Mouse (Mus musculus) thymus, adult 2 months (tissue): Measurements from ENCODE around the gene Dpm2.

ENCODE experiments used
- CTCF ChIP-seq: fragments of 200-500 bp; IDR thresholded peaks from 2 replicates; pipeline ENCODE4 v1.5.1; 2012; ENCODE audit warnings: mild to moderate bottlenecking, control low read depth, low read length, moderate library complexity, borderline replicate concordance; ENCODE audit not compliant: control insufficient read depth, poor library complexity, insufficient read depth; ENCODE audit errors: extremely low read depth
- POLR2A ChIP-seq: fragments of 200-500 bp; IDR thresholded peaks from 2 replicates; pipeline ENCODE4 v1.6.1; 2012; ENCODE audit warnings: mild to moderate bottlenecking, low read length, control low read depth, moderate library complexity; ENCODE audit not compliant: control insufficient read depth, poor library complexity, insufficient read depth; ENCODE audit errors: extremely low read depth

DNA sequence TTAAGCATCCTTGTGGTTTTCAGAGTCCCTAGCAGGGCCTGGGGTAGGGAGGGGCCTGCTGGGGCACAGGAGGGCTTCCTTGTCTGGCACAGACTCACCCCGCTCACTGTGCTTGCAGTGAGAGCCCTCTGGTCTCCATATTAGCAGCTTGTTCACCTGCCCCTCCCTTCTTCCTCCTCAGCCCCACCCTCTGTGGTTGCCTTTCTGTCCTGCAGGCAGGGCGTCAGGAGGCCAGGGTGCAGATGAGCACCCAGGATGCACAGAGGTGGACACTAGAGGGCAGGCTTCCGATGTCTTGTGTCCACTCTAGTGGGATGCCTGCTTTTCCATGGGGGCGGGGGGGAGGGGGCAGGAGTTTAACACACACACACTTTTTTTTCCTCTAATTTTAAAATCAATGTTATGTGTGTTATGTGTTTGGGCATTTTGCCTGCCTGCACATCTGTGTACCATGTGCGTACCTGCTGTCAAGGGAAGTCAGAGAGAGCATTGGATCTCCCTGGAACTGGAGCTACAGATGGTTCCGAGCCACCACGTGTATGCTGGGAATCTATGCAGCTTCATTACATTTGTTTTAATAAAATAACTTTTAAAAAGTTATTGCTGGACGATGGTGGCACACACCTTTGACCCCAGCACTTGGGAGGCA lies 30.9 kb downstream of the Dpm2 start:
- TF ChIP-seq CTCF (no peak), POLR2A (no peak)
